Mouse (Mus musculus): ENCODE data around the gene Vmn1r48. TPM values are rescaled to one million over a fixed set of nuclear protein-coding genes. Genes with fewer than 3 reads are reported as not detected.
"Not testable (repeated sequence)": the region's sequence is repeated elsewhere in the genome, so short reads cannot be mapped to it uniquely, and the experiment has no call there.

Gene Vmn1r48
- polyA plus RNA-seq (2014; fragmentation: Nextera tagmentation; extraction: Ambion mirVana) = not detected in 2 replicates

DNA sequence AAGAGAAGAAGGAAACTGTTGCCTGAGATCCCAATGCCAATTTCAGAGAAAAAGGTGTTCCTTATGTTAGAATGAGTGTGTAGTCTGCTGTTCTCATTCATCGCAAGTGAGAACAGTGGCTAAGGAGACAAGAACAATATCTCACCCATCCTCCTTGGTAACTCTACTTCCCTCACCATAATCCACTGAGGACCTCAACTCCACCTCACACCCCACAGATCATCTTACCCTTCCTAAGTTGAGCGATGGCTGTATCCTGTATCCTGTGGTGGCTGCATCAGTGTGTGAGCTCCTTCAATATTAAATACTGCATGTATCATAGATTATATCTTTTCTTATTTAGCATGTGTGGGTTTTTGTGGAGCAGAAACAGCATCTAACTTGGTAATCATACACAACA, at the start of gene Vmn1r48:
Vmn1r48 (minus strand) TSS at position 101 of the 400 bp plus-strand sequence.
- no CpG with 5 or more reads among the region's 2 CpGs for WGBS
- H3K4me2 ChIP-seq; H3K27ac ChIP-seq (ENCODE audit: low read depth, low read length); H3K36me3 ChIP-seq (ENCODE audit: control insufficient read depth, insufficient read depth, low read length); H3K9ac ChIP-seq (ENCODE audit: low read length); DNase-seq (ENCODE audit: low spot score, missing footprints); ATAC-seq (ENCODE audit: low FRiP score); H3K4me1 ChIP-seq (ENCODE audit: control insufficient read depth, insufficient read depth, low read length); H3K9me3 ChIP-seq (ENCODE audit: control insufficient read depth, low read length); H3K27me3 ChIP-seq (ENCODE audit: control insufficient read depth, insufficient read depth, low read length); H3K4me3 ChIP-seq (ENCODE audit: low read depth, low read length): not testable (repeated sequence)

DNA sequence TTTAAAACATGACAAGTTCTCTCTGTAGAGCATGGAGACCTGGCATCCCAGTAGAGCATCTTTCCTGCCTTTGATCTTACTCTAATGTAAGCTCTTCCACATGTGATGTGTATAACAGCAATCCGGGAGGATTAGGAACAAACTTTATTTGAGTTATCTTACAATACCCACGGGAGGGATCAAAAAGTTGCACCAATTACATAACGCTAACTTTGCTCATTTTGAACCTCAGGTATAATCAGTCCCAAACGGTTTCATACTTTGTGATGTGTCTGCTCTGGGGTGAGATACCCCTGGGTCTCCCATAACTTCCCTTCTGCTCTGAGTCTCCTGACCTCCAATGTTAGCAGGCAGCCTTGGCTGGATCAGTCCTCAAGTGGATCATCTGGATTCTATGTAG, 41.8 kb upstream of the Vmn1r48 start, which contains the start of gene Vmn1r49:
Vmn1r49 (minus strand) TSS at position 101 of the 400 bp plus-strand sequence.
- DNase-seq (ENCODE audit: low spot score, missing footprints) (no peak), ATAC-seq (ENCODE audit: low FRiP score) (no peak)
- no peak within 1 kb of the TSS for H3K27ac ChIP-seq (ENCODE audit: low read depth, low read length)
- no peaks in the 10 kb centered on the region for H3K36me3 ChIP-seq (ENCODE audit: control insufficient read depth, insufficient read depth, low read length)
- WGBS = 81% methylated on average over 4 of the region's 4 CpGs
- H3K4me1 ChIP-seq (ENCODE audit: control insufficient read depth, insufficient read depth, low read length) = no peaks in the 10 kb centered on the region
- H3K4me3 ChIP-seq (ENCODE audit: low read depth, low read length) = no peak within 1 kb of the TSS
- H3K4me2 ChIP-seq = no peak within 1 kb of the TSS
- no peaks in the 10 kb centered on the region; the same call in 1 of the 2 replicates for H3K9me3 ChIP-seq (ENCODE audit: control insufficient read depth, low read length)
- no peak within 1 kb of the TSS for H3K9ac ChIP-seq (ENCODE audit: low read length)
- no peaks in the 10 kb centered on the region for H3K27me3 ChIP-seq (ENCODE audit: control insufficient read depth, insufficient read depth, low read length)

DNA sequence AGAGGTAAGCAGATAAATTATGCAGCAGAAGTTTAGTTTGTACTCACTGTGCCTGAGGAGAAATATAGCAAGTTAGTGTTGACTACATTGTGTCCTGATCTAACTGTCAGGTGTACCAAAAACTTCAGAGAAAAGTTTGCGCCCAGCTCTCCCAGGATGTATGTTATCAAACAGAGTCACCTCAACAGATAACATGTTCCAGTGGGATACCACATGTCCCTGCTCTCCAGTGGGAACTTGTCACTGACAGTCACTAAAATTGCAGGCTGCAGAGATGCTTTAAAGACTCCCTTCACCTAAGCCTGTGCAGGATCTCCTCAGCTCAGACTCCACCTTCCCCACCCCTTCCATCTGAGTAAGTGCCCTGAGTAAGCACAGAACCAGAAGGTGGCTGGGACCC, 20.8 kb downstream of the Vmn1r48 start, which contains the start of gene Vmn1r47:
Vmn1r47 (plus strand) TSS at position 301 of the 400 bp plus-strand sequence.
- 95% methylated on average over 1 of the region's 1 CpGs for WGBS
- not testable (repeated sequence) for H3K9ac ChIP-seq (ENCODE audit: low read length); H3K27ac ChIP-seq (ENCODE audit: low read depth, low read length); H3K4me2 ChIP-seq; H3K36me3 ChIP-seq (ENCODE audit: control insufficient read depth, insufficient read depth, low read length); H3K4me1 ChIP-seq (ENCODE audit: control insufficient read depth, insufficient read depth, low read length); ATAC-seq (ENCODE audit: low FRiP score); H3K27me3 ChIP-seq (ENCODE audit: control insufficient read depth, insufficient read depth, low read length); H3K9me3 ChIP-seq (ENCODE audit: control insufficient read depth, low read length); DNase-seq (ENCODE audit: low spot score, missing footprints); H3K4me3 ChIP-seq (ENCODE audit: low read depth, low read length)

DNA sequence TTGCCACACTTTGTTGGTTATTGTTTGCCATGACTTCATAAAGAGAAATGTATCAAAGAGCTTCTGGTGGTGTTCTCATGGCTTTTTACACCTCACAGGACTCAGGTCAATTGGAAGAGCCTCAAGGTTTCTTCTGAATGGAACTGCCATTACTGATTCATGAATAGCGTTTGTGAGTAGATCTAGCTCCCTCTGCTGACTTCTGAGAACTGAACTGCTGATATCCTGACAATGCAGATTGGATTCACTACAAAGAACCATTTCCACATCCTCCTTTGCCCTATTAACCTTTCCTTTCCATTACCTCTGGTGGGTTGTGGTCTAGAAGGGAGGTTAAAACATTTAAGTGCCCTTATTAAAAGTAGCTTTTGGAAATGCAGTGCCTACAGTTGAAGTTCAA, 50.7 kb downstream of the Vmn1r48 start:
- peaks cover 6% of the 10 kb centered on the region; the same call in 1 of the 2 replicates for H3K9me3 ChIP-seq (ENCODE audit: control insufficient read depth, low read length)
- no peak overlapping the region for H3K4me2 ChIP-seq
- no peaks in the 10 kb centered on the region for H3K27me3 ChIP-seq (ENCODE audit: control insufficient read depth, insufficient read depth, low read length)
- no peaks in the 10 kb centered on the region for H3K4me1 ChIP-seq (ENCODE audit: control insufficient read depth, insufficient read depth, low read length)
- DNase-seq (ENCODE audit: low spot score, missing footprints) = no peak
- no peak for ATAC-seq (ENCODE audit: low FRiP score)
- H3K4me3 ChIP-seq (ENCODE audit: low read depth, low read length) = no peak overlapping the region
- H3K9ac ChIP-seq (ENCODE audit: low read length) = no peak overlapping the region
- 24% methylated on average over 1 of the region's 1 CpGs for WGBS
- H3K27ac ChIP-seq (ENCODE audit: low read depth, low read length) = no peak overlapping the region
- no peaks in the 10 kb centered on the region for H3K36me3 ChIP-seq (ENCODE audit: control insufficient read depth, insufficient read depth, low read length)

Other genes with a start within 250 kb of the Vmn1r48 start
- gene Vmn1r42, start 160.4 kb downstream of the Vmn1r48 start, polyA plus RNA-seq (2014; fragmentation: Nextera tagmentation; extraction: Ambion mirVana) = not detected in 2 replicates
- not detected in 2 replicates for gene Vmn1r43, start 160.4 kb downstream of the Vmn1r48 start, polyA plus RNA-seq (2014; fragmentation: Nextera tagmentation; extraction: Ambion mirVana)
- not detected in 2 replicates for gene Vmn1r44, start 153.2 kb downstream of the Vmn1r48 start, polyA plus RNA-seq (2014; fragmentation: Nextera tagmentation; extraction: Ambion mirVana)
- not detected in 2 replicates for gene Vmn1r45, start 96.2 kb downstream of the Vmn1r48 start, polyA plus RNA-seq (2014; fragmentation: Nextera tagmentation; extraction: Ambion mirVana)
- not detected in 2 replicates for gene Vmn1r46, start 67.5 kb downstream of the Vmn1r48 start, polyA plus RNA-seq (2014; fragmentation: Nextera tagmentation; extraction: Ambion mirVana)
- not detected in 2 replicates for gene Vmn1r47, start 20.7 kb downstream of the Vmn1r48 start, polyA plus RNA-seq (2014; fragmentation: Nextera tagmentation; extraction: Ambion mirVana)
- gene Vmn1r49, start 41.7 kb upstream of the Vmn1r48 start, polyA plus RNA-seq (2014; fragmentation: Nextera tagmentation; extraction: Ambion mirVana) = not detected in 2 replicates
- gene Vmn1r50, start 64.6 kb upstream of the Vmn1r48 start, polyA plus RNA-seq (2014; fragmentation: Nextera tagmentation; extraction: Ambion mirVana) = not detected in 2 replicates
- 0.05 TPM in 1 of 2 replicates, not detected in the other for gene Vmn1r51, start 85.8 kb upstream of the Vmn1r48 start, polyA plus RNA-seq (2014; fragmentation: Nextera tagmentation; extraction: Ambion mirVana)
- not detected in 2 replicates for gene Vmn1r52, start 138.0 kb upstream of the Vmn1r48 start, polyA plus RNA-seq (2014; fragmentation: Nextera tagmentation; extraction: Ambion mirVana)
- not detected in 2 replicates for gene V1ra8, start 166.0 kb upstream of the Vmn1r48 start, polyA plus RNA-seq (2014; fragmentation: Nextera tagmentation; extraction: Ambion mirVana)
- gene Vmn1r53, start 187.6 kb upstream of the Vmn1r48 start, polyA plus RNA-seq (2014; fragmentation: Nextera tagmentation; extraction: Ambion mirVana) = not detected in 2 replicates
- not detected in 2 replicates for gene Vmn1r54, start 209.5 kb upstream of the Vmn1r48 start, polyA plus RNA-seq (2014; fragmentation: Nextera tagmentation; extraction: Ambion mirVana)